Mouse (Mus musculus) midbrain, embryonic 12.5 days (tissue): ENCODE results near the gene Rnf167. TPM values are rescaled to one million over a fixed set of nuclear protein-coding genes. Genes with fewer than 3 reads are reported as not detected.

Experiments used
- ATAC-seq: fragments of 200-750 bp; cut with Nextera tagmentation; 2 replicates; pipeline ENCODE4 v1.8.0; 2017; ENCODE audit warnings: low read depth, moderate TSS enrichment, moderate library complexity; ENCODE audit not compliant: low FRiP score
- H3K27ac ChIP-seq: fragments of 300-500 bp; sonication (generic); replicated peaks from 2 replicates; pipeline ENCODE4 v1.5.1; 2016; ENCODE audit warnings: mild to moderate bottlenecking
- H3K27me3 ChIP-seq: fragments of 300-500 bp; sonication (generic); 2 replicates; pipeline ENCODE4 v1.6.1; 2016; ENCODE audit warnings: mild to moderate bottlenecking
- H3K36me3 ChIP-seq: fragments of 300-500 bp; sonication (generic); 2 replicates; pipeline ENCODE4 v1.6.1; 2016
- H3K4me1 ChIP-seq: fragments of 300-500 bp; sonication (generic); 2 replicates; pipeline ENCODE4 v1.6.1; 2016
- H3K4me2 ChIP-seq: fragments of 300-500 bp; sonication (generic); replicated peaks from 2 replicates; pipeline ENCODE4 v1.6.1; 2016; ENCODE audit warnings: mild to moderate bottlenecking, moderate library complexity
- H3K4me3 ChIP-seq: fragments of 300-500 bp; sonication (generic); 2 replicates; pipeline ENCODE4 v1.5.1; 2016; ENCODE audit warnings: mild to moderate bottlenecking
- H3K9ac ChIP-seq: fragments of 300-500 bp; sonication (generic); replicated peaks from 2 replicates; pipeline ENCODE4 v1.6.1; 2016; ENCODE audit warnings: mild to moderate bottlenecking, moderate library complexity
- H3K9me3 ChIP-seq: fragments of 300-500 bp; sonication (generic); 2 replicates; pipeline ENCODE4 v1.6.1; 2016; ENCODE audit warnings: mild to moderate bottlenecking
- WGBS: fragments of 180-500 bp; shearing (Covaris S2); methylation state at CpG from one replicate; pipeline ENCODE4 v1.1.7; 2016; 5-methylcytosine and 5-hydroxymethylcytosine counted together
- polyA plus RNA-seq: library from polyadenylated mRNA; unstranded; fragments of >200 nt; fragmentation: Nextera tagmentation; extraction: Ambion mirVana; gene quantifications from 2 replicates; pipeline ENCODE4 v1.2.1, GENCODE M21; 2016

Rnf167 gene
- polyA plus RNA-seq, 1 experiment from 2014 or later: 101 TPM

DNA sequence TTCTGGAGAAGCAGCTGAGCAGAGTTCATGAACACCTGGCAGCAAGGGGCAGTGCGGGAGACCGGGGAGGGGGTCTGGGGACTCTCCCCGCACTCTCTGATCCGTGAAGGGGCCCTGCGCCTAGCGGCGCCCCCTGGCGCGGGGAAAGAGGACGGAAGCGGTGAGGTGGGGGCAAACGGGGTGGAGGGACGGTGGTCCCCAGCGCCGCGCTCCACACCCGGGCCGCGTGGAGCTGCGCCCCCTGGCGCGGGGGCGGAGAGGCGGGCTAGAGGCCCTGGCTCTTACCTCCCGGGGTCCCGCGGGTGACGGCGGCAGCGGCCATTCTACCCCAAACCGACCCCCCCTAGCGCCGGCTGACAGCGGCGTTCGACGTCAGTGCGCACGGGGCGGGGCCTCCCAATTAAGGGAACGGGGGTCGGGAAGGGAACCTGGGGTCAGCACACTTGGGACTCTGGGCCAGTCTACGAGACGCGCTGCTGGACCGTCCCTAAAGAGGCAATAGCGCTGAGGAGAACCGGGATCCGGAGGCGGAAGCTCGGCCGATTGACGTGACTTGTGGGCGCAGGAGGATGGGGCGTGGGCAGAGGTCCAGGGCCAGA is 40.7 kb downstream of the Rnf167 start, which contains the start of gene Camta2:
TSS of gene Camta2 (minus strand) at position 505 of the 599 bp plus-strand sequence.
- Histone ChIP-seq H3K9me3 (no peaks in the 10 kb centered on the region), H3K36me3 (peaks cover 21% of the 10 kb centered on the region), H3K4me3 (peak within 1 kb of the TSS; percentile 83), H3K4me1 (peaks cover 23% of the 10 kb centered on the region), H3K27ac (peak within 1 kb of the TSS; percentile 70), H3K4me2 (peak within 1 kb of the TSS; percentile 67), H3K27me3 (0 out of 2 replicates have a peak, but pooled peaks cover 3% of the 10 kb centered on the region), H3K9ac (peak within 1 kb of the TSS; percentile 78)
- WGBS: 1% methylated on average over 55 of the region's 55 CpGs
- ATAC-seq: peak; percentile 87

- H3K9me3 ChIP-seq: no peaks in the 10 kb centered on the region
- peak overlapping the region; percentile 67 for H3K4me2 ChIP-seq
- H3K4me1 ChIP-seq: peaks cover 21% of the 10 kb centered on the region
- H3K4me3 ChIP-seq: peak overlapping the region; percentile 83
- 16% methylated on average over 8 of the region's 8 CpGs for WGBS
- peak overlapping the region; percentile 78 for H3K9ac ChIP-seq
- H3K27me3 ChIP-seq: 0 out of 2 replicates have a peak, but pooled peaks cover 3% of the 10 kb centered on the region
- peaks cover 19% of the 10 kb centered on the region for H3K36me3 ChIP-seq
- peak overlapping the region; percentile 70 for H3K27ac ChIP-seq
- ATAC-seq: no peak
Observed at GRCm38 (mm10) chr11:70688372-70688771, 41.3 kb downstream of the Rnf167 start.

- no peak overlapping the region for H3K9ac ChIP-seq
- no peak overlapping the region for H3K4me2 ChIP-seq
- no peak overlapping the region for H3K27ac ChIP-seq
- H3K36me3 ChIP-seq: peaks cover 8% of the 10 kb centered on the region; the same call in 1 of the 2 replicates
- peaks cover 21% of the 10 kb centered on the region for H3K4me1 ChIP-seq
- no peak overlapping the region for H3K4me3 ChIP-seq
- H3K9me3 ChIP-seq: no peaks in the 10 kb centered on the region
- 54% methylated on average over 4 of the region's 4 CpGs for WGBS
- 0 out of 2 replicates have a peak, but pooled peaks cover 3% of the 10 kb centered on the region for H3K27me3 ChIP-seq
- no peak for ATAC-seq
Observed at GRCm38 (mm10) chr11:70689578-70689977, 42.5 kb downstream of the Rnf167 start.

DNA sequence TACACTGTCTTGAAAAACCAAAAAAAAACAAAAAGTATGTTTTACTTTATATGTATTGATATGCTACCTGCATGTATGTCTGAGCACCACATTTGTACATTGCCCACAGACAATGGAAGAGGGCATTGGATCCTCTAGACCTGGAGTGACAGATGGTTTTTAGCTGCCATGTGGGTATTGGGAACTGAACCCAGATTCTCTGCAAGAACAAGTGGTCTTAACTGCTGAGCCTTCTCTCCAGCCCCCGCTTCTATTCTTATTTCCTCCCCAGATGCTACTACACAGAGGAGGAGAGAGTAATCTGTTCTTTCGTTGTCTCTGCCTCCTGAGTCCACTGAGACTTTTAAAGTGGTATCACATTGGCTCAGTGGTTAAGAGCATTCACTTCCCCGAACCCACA is 46.5 kb downstream of the Rnf167 start:
- Histone ChIP-seq H3K36me3 (no peaks in the 10 kb centered on the region), H3K27me3 (0 out of 2 replicates have a peak, but pooled peaks cover 3% of the 10 kb centered on the region), H3K9me3 (no peaks in the 10 kb centered on the region), H3K4me2 (no peak overlapping the region), H3K4me3 (no peak overlapping the region), H3K4me1 (peaks cover 6% of the 10 kb centered on the region), H3K9ac (no peak overlapping the region), H3K27ac (no peak overlapping the region)
- WGBS: 64% methylated on average over 3 of the region's 3 CpGs
- no peak for ATAC-seq

- no peaks in the 10 kb centered on the region for H3K9me3 ChIP-seq
- ATAC-seq: no peak
- 75% methylated on average over 3 of the region's 3 CpGs for WGBS
- H3K36me3 ChIP-seq: no peaks in the 10 kb centered on the region
- H3K4me1 ChIP-seq: peaks cover 19% of the 10 kb centered on the region
- no peak overlapping the region for H3K27ac ChIP-seq
- H3K4me2 ChIP-seq: no peak overlapping the region
- H3K9ac ChIP-seq: no peak overlapping the region
- H3K4me3 ChIP-seq: no peak overlapping the region
- 0 out of 2 replicates have a peak, but pooled peaks cover 2% of the 10 kb centered on the region for H3K27me3 ChIP-seq
Observed at GRCm38 (mm10) chr11:70697376-70697775, 50.3 kb downstream of the Rnf167 start.

DNA sequence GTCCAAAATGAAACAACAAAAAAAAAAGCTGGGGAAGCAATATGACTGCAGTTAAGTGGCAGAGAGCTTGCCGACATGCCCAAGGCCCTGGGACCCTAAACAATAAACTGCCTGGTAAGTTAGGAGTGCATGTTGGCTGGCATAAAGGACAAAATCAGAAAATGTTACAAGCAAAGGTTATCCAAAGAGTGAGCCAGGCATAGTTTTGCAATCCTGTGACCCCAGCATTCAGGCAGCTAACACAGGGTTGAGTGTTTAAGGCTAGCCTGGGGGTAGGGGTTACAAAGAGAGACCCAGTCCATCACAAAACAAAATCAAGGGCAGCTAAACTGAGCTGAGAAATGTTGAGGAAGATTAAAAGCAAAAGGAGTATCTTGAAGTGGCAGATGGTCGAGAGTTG is 52.0 kb downstream of the Rnf167 start:
- Histone ChIP-seq H3K27me3 (0 out of 2 replicates have a peak, but pooled peaks cover 2% of the 10 kb centered on the region), H3K9me3 (no peaks in the 10 kb centered on the region), H3K4me3 (no peak overlapping the region), H3K4me2 (no peak overlapping the region; the same call in 1 of the 2 replicates), H3K27ac (no peak overlapping the region), H3K4me1 (peaks cover 24% of the 10 kb centered on the region), H3K36me3 (peaks cover 6% of the 10 kb centered on the region), H3K9ac (no peak overlapping the region)
- ATAC-seq: no peak
- 77% methylated on average over 2 of the region's 2 CpGs for WGBS

GRCm38 (mm10) chr11:70699722-70700556 is 52.9 kb downstream of the Rnf167 start, which contains the start of the genes Inca1 and Kif1c:
Gene Inca1, minus strand, starts transcription at chr11:70700155.
Gene Kif1c, plus strand, starts transcription at chr11:70700548.
- WGBS: under 1% methylated on average over 59 of the region's 69 CpGs
- peak within 1 kb of the TSS; percentile 89 for H3K4me3 ChIP-seq
- 0 out of 2 replicates have a peak, but pooled peaks cover 2% of the 10 kb centered on the region for H3K27me3 ChIP-seq
- H3K36me3 ChIP-seq: peaks cover 15% of the 10 kb centered on the region
- no peaks in the 10 kb centered on the region for H3K9me3 ChIP-seq
- H3K27ac ChIP-seq: peak within 1 kb of the TSS; percentile 91
- ATAC-seq: peak; percentile 93
- peak within 1 kb of the TSS; percentile 84 for H3K4me2 ChIP-seq
- peak within 1 kb of the TSS; percentile 90 for H3K9ac ChIP-seq
- peaks cover 24% of the 10 kb centered on the region for H3K4me1 ChIP-seq

- ATAC-seq: peak; percentile 42
- Histone ChIP-seq H3K9ac (peak overlapping the region; percentile 90), H3K27me3 (0 out of 2 replicates have a peak, but pooled peaks cover 2% of the 10 kb centered on the region), H3K4me1 (peaks cover 24% of the 10 kb centered on the region), H3K9me3 (no peaks in the 10 kb centered on the region), H3K4me2 (peak overlapping the region; percentile 84), H3K36me3 (peaks cover 22% of the 10 kb centered on the region), H3K4me3 (peak overlapping the region; percentile 89), H3K27ac (peak overlapping the region; percentile 91)
- WGBS: 0% methylated on average over 34 of the region's 34 CpGs
Observed at GRCm38 (mm10) chr11:70700613-70701012, 53.6 kb downstream of the Rnf167 start.

Other genes with a start within 250 kb of the Rnf167 start
- 40.0 and 40.3 TPM in 2 replicates for gene Pelp1, start 237.2 kb upstream of the Rnf167 start, polyA plus RNA-seq
- gene Arrb2, start 214.6 kb upstream of the Rnf167 start, polyA plus RNA-seq: 37.0 and 41.1 TPM in 2 replicates
- gene Med11, start 195.3 kb upstream of the Rnf167 start, polyA plus RNA-seq: 37.6 and 39.2 TPM in 2 replicates
- 0.21 and 0.33 TPM in 2 replicates for gene Zmynd15, start 187.8 kb upstream of the Rnf167 start, polyA plus RNA-seq
- 1.6 and 1.7 TPM in 2 replicates for gene Cxcl16, start 187.3 kb upstream of the Rnf167 start, polyA plus RNA-seq
- gene Tm4sf5, start 142.0 kb upstream of the Rnf167 start, polyA plus RNA-seq: 0.46 TPM in 1 of 2 replicates, not detected in the other
- not detected in 2 replicates for gene Vmo1, start 132.6 kb upstream of the Rnf167 start, polyA plus RNA-seq
- gene Gltpd2, start 128.0 kb upstream of the Rnf167 start, polyA plus RNA-seq: 0.26 TPM in 1 of 2 replicates, not detected in the other
- gene Psmb6, start 121.9 kb upstream of the Rnf167 start, polyA plus RNA-seq: 774 and 783 TPM in 2 replicates
- not detected in 2 replicates for gene Gm40193, start 114.3 kb upstream of the Rnf167 start, polyA plus RNA-seq
- 4.0 and 5.7 TPM in 2 replicates for gene Pld2, start 107.2 kb upstream of the Rnf167 start, polyA plus RNA-seq
- gene Mink1, start 84.4 kb upstream of the Rnf167 start, polyA plus RNA-seq: 14.7 and 16.8 TPM in 2 replicates
- not detected in 2 replicates for gene 4930544D05Rik, start 31.4 kb upstream of the Rnf167 start, polyA plus RNA-seq
- 0.32 TPM in 1 of 2 replicates, not detected in the other for gene Chrne, start 28.0 kb upstream of the Rnf167 start, polyA plus RNA-seq
- 0.35 and 0.37 TPM in 2 replicates for gene Gp1ba, start 8.1 kb upstream of the Rnf167 start, polyA plus RNA-seq
- 138 and 149 TPM in 2 replicates for gene Slc25a11, start 244 bp downstream of the Rnf167 start, polyA plus RNA-seq
- 1,047 and 1,099 TPM in 2 replicates for gene Pfn1, start 7.4 kb downstream of the Rnf167 start, polyA plus RNA-seq
- 12.0 and 12.7 TPM in 2 replicates for gene Eno3, start 10.0 kb downstream of the Rnf167 start, polyA plus RNA-seq
- 156 and 160 TPM in 2 replicates for gene Spag7, start 22.2 kb downstream of the Rnf167 start, polyA plus RNA-seq
- gene Camta2, start 40.9 kb downstream of the Rnf167 start, polyA plus RNA-seq: 13.0 and 14.9 TPM in 2 replicates
- 0.86 and 1.3 TPM in 2 replicates for gene Inca1, start 52.9 kb downstream of the Rnf167 start, polyA plus RNA-seq
- 2.0 and 2.2 TPM in 2 replicates for gene Kif1c, start 53.3 kb downstream of the Rnf167 start, polyA plus RNA-seq
- gene Zfp3, start 117.0 kb downstream of the Rnf167 start, polyA plus RNA-seq: 10.6 and 11.7 TPM in 2 replicates
- not detected in 2 replicates for gene Scimp, start 165.4 kb downstream of the Rnf167 start, polyA plus RNA-seq
- gene Rabep1, start 197.5 kb downstream of the Rnf167 start, polyA plus RNA-seq: 49.6 and 58.4 TPM in 2 replicates